Mouse (Mus musculus) left cerebral cortex, adult 11 months (tissue): ENCODE measurements around the gene Hspg2.

Source experiments
- DNase-seq: peaks from one replicate; pipeline ENCODE4 v3.0.0; 2022; ENCODE audit warnings: low spot score

Gene Hspg2

DNA sequence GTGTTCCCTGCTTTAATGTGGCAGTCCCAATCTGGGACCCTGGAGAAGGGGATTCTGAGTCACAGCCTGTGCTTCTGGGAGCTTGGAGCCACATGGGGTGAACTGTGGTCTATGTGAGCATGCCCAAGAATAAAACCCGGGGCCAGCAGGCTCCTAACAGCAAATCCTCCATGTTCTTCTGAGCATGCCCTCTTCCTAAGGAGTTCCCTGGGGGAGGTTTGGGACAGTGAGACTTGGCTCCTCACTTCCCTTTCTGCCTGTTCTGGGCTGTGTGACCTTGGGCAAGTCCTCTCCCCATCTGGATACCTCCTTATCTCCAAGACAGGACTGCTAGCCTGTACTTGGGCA, 12.4 kb downstream of the Hspg2 start:
- DNase-seq, result no peak

DNA sequence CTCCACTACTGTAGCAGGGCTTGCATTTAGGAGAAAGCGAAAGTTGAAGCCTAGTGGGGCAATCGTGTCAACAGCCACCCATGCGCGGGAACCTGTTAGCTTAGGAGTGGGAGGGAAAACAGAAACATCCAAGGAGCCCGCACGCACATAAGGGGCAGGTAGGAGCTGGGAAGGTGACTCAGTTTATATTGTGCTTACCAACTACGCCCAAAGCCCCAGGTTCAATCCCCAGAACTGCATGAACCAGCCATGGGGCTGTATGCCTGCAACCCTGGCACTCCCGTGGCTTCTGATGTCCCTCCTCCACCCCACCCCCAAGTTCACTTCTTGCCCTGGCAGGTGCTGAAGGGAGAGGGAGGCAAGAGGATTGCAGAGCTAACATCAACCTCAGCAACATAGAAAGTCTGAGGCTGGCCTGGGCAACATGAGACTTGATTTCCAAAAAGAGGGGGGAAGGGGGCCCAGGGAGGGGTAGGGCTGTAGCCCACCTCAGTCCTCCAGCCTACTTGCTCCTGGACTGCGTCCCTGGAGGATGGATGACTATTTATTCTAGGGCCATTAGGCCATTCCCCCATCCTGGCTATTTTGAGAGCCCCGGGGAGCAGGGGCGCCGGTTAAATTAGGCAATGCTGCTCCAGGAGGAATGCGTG, 12.9 kb downstream of the Hspg2 start:
- no peak for DNase-seq

DNA sequence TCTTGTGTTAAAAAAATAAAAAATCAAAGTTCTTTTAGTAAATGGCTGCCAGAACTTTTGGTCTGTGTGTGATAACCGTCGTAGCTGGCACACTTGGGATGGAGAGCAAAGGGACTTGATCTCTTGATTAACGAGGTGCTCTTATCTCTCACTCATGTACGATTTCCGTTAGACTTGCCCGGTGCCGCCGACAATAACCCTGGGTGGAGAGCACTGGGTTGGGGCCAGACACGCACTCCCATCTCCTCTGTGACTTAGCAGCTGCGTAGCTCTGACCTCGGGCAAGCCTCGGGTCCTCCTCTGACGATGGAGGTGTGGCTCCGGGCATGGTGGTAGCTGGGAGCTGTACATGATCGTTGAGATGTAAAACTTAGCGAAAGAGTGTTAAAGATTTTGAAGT, 15.3 kb downstream of the Hspg2 start:
- DNase-seq, result no peak

DNA sequence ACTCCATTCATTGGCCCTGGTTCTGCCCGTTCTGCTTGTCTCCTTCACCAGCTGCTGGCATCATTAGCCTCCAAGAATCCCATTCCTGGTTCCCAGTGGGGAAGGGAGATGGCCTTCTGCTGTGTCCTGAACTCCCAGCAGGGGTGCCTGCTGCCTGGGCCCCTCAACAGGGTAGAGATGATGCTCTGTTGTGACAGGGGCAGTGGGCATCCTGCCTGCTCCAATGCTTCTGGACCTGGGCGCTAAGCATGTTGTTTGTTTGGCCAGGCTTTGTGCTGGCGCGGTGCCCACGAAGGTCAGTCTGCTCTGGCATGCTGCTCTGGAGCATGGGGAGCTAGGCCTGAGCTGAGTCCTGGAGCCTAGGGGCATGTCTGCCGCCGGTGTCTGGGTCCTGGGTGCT, 16.0 kb downstream of the Hspg2 start:
- DNase-seq, result no peak

DNA sequence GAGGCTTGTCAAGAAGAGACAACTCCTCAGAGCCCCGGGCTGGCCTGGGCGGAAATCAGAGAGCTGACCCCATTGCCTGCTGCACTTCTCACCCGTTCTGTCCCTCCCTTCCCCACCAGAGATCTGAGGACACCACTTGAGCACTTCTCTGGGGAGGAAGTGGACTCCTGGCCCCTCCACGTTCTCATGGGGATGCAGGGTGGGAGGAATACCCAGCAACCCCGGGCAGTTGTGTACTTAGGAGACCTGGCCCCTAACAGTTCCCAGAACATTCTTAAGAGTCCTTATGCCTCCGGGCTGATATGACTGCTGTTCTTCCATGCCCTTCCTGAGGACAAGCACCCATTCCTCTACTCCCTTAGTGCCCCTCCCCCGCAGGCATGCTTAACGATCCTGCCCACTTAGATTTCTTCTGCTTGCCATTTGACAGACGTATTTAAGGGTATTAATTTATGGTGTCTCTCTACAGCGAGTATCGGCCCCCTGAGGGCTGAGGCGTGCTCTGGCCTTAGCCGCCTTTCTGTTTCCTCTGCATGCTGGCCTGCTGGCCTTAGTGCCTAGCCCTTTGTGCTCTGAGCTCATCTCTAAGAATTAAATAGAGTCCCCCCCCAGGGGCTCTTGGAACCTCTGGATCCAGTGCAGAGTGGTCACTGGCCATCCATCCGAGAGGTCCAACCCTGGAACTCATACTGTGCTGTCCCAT, 16.8 kb downstream of the Hspg2 start:
- no peak for DNase-seq

DNA sequence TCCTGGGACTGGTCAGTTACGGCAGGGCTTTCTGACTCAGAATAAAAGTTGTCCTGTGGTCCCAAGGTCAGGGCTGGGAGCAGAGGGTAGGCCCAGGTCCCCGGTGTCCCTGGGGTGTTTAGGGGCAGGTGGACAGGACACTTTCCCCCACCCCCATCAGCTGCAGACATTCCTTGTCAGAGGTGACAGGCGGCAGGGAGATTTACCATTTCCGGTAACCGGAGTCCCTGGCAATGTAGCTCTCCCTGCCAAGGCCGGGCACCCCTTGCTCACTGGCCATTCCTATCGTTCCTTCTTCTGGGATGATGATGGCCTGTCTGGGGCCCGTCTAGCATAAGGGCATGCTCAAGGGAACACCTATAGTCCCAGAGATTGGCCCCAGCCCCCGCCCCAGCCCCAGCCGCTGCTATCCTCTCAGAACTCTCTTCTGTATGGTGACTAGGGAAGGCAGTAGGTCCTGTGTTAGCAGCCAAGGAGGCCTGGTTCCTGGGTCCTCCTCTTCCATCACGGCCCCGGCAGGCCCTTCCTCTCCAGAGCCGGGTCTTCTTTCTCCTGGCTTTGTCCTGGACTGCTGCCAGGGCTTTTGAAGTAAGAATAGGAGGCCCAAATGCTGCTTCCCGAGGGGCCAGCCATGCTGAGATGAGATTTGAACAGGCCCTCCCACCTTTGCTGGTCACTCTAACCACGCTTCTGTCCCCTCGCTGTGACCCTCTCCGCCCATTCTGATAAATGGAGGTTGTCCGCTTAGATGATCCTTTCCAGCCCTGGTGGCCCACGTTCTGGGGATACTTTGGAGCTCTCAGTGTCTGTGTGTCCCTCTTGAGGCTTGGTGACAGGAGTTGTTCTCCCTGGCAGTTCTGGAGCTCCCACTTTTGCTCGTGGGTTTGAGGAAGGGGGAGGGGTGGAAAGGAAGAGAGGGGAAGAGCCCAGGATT, 17.8 kb downstream of the Hspg2 start:
- DNase-seq, result no peak

DNA sequence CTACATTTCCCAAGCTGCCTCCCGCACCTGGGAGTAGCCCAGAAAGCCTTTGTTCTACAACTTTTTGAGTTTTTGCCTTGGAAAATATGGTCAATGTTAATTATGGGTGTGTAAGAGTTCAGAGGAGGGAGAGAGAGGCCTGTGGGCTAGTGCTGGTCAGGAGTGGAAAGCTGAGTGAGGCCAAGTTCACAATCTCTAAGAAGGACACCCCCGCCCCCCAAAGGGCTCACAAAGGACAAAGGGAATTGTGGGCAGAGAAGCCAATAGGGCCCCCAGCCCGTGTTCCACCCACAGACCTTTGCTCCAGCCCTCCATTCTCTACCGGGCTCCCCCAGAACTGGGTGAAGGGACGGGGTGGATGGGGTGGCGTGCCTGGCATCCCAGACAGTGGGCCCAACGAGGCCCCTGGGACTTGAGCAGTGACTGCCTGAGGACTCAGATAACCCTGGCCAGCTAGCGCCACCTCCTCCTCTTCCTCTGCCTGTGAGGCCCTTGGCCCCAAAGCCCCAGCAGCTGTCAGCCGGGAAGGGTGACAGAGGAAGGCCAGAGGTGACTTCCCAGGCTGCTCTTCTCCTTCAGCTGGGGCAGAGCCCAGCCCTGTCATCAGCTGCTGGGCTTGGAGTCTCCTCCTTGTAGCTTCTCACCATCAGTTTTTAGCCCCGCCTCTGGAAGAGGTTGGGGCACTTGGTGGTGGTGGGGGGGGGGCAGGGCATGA, 18.9 kb downstream of the Hspg2 start:
- no peak for DNase-seq

DNA sequence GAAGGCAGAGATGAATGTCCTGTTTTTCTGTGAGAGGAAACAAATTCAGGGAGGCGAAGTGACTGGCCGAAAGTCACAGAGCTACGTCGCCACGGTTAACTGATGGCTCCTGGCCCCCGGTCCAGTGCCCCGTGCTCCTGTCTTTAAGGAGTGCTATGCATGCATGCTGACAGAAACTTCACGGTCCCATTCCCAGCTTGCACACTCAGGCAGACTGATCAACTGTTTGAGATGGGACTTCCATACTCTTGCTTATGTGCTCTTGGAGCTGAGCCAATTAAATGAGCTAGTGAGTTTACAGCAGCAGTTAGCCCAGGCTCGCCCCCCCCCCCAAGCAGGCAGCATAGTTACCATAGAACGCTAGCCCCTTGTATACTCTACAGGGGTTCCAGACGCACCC, 19.5 kb downstream of the Hspg2 start:
- DNase-seq, result no peak

DNA sequence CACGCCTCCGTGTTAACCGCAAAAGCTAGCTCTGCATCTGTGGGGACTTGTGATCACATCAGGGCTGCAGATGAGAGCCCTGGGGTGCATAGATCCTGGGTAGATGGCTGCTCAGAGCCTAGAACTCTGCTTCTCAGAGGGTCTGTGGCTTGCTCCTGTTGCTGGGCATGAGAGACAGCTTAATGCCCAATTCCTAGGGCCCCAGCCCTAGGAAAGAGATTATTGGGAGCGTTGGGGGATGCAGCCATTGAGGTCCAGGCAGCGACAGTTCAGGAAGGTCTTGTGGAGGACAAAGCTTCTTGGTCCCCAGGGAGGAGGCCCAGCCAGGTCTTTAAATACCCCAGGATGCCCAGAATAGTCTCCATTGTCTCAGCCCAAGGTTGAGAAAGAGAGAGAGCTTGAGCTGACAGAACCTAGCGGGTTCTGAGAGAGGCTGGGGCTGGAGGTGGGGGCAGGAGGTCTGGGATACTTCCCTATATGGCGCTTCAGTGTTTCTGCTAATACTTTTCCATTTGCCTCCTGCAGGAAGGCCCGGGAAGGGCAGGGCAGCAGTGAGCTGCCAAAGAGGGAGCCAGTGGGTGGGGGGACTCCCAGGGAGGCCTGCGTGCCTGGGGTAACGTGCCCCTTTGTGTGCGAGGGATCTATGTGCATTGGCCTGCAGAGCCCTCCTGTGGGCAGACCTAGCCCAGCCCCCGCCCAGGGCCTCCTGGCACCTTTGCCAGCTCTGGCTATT, 20.2 kb downstream of the Hspg2 start:
- DNase-seq, result no peak

DNA sequence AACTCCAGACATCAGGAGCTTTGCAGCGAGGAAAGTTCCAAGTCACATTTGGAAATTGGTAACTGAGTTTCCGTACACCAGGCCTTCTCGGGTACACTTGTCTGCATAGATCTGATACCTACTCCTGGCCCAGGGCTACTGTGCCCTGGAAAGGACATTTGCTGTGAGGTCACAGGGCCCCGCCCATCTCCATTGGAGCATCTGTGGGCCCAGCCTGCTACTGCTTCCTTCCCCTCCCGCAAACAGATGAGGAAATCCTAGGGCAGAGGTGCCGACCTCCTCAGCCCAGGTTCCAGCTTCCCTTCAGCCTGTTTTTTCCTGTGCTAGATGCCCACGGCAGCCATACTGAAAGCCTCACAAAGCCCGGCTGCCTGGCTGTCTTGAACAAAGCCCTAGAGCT, 21.4 kb downstream of the Hspg2 start:
- no peak for DNase-seq

DNA sequence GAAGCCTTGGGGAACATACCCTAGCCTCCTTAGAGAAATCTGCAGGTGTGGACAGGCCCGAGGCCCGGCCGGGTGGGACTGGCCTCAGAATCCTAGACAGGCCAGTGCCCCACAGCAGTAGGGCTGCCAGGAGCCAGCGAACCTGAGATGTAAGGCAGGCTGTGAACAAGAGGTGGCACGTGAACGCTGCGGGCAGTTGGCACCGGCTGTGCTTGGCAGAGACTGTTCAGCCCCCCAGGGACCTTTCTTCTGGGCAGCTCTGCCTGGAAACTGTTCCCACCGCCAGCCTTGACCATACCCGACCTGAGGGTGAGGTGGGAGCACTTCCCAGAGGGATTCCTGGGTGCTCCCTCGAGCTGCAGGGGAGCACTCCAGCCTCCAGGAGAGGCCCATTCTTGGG, 24.0 kb downstream of the Hspg2 start:
- no peak for DNase-seq

DNA sequence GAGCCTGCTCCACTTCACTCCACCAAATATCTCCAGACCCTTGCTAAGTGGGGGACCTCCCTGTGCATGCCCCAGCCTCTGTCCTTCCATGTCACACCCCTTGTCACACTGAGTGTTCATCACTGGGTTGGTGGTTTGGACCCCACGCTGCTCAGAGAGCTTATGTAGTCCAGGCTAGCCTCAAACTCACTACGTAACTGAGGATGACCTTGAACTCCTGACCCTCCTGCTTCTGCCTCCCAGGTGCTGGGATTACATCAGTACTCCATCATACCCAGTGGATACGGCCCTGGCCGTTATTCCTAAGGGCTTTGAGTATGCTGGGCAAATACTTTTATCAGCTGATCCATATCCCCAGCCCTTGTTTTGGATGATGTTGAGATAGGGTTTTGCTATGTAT, 24.6 kb downstream of the Hspg2 start:
- DNase-seq, result no peak

DNA sequence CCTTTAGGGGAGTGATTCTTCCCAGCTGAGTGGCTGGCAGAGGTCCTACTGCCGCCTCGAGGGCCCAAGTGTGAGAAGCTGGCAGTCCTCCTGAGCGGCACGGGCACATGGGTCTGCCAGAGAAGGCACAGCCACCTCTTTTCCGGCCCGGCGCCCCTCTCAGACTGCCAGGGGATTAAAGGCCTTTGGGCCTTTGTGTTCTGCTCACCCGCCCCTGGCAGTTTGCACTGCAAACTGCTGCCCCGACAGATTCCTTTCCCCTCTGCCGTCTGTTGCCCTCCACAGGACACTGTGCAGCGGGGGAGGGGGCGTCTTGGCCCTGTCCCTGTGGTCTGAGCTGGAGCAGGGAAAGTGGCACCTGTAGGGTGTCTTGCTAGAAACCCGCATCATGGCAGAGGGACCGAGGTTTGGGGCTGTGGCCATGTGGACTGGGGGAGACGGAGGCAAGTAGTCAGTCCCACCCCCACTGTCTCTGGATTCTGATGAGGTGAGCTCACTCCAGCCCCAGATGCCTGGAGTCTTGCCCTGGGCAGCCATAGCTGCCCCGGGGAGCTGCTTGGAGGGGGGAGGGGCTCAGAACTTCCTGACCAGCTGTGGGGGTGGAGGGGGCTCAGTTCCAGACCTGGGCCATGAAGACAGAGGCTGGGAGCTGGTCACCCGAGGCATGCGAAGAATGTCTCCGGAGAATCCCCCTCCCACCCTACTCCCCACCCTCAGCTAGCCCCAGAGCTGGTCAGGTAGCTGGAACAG, 26.4 kb downstream of the Hspg2 start:
- DNase-seq, result no peak

DNA sequence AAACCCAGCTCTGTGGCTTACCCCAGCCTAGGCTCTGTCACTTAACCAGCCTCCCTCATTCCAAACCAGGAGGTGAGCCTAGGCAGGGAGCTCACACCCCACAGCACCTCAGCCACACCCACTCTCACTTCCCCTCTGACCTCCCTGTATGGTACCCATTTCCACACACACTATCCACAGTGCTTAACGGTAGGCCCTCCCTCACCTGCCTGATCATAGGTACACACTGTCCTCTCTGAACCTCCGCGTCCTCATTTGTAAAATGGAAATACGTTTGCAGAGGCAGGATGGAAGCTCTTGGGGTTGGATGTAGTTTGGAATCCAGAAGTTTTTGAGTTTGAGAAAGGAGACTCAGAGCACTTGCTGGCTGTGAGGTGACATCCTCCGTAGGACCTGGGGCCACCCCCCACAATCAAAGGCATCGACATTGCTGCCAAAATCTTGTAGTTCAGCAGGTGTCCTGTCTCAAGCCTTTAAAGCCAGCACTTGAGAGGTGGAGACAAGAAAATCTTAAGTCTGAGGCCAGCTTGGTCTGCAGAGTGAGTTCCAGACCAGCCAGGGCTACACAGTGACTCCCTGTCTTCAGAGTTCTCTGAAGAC, 27.0 kb downstream of the Hspg2 start:
- DNase-seq, result no peak

DNA sequence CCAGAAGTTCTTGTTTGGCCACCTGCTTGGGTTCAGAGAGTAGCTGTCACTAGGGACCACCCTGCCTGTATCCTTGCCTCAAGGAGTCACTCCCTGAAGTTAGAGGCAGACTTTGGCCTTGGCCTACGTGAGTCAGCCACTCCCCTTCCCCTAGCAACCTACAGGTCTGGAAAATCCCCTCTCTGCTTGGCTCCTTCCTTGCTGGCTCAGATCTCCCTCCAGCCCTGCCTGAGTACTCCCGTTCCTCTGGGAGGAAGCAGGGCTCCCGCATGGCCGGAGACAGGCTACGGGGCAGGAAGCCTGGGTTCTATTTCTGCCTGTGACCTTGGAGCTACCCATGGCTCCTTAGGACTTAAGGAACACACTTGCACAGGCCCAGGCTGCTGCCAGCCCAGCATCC, 28.8 kb downstream of the Hspg2 start:
- no peak for DNase-seq

DNA sequence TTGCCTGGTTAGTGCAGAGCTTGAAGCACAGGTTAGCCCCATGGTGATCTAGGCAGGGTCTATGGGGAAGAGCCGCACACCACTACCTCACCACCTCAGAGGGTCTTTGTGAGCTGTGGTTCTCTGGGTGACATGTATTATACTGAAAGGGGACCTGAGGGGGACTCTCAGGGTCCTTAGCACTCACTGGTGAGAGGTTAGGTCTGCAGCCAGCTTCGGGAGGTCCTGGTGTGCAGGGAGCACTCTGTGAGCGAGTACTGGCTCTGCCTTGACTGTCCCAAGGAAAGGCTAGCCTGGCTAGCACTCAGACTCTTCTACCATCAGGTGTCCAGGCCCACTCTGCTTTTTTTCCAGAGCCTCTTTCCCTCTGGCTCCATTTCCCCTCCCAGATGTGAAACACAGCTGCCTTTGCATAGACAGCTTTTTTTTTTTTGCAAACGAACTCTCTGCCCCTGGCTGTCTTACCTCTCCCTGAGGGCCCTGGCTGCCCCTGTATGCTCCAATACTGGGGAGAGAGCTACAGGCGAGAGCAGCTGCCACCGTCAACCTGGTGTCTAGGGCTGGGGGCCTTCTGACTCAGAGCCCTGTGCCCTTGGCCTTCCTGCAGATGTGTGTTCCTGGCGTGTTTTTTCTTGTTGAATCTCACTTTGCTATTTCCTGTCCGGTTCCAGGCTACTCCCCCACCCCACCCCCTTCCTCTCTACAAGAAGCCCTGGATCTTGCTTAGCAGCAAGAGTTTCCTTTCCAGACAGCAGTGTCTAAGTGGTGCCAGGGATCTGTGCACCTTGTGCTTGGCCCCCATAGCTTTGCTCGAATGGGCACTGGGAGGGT, 29.5 kb downstream of the Hspg2 start:
- no peak for DNase-seq

DNA sequence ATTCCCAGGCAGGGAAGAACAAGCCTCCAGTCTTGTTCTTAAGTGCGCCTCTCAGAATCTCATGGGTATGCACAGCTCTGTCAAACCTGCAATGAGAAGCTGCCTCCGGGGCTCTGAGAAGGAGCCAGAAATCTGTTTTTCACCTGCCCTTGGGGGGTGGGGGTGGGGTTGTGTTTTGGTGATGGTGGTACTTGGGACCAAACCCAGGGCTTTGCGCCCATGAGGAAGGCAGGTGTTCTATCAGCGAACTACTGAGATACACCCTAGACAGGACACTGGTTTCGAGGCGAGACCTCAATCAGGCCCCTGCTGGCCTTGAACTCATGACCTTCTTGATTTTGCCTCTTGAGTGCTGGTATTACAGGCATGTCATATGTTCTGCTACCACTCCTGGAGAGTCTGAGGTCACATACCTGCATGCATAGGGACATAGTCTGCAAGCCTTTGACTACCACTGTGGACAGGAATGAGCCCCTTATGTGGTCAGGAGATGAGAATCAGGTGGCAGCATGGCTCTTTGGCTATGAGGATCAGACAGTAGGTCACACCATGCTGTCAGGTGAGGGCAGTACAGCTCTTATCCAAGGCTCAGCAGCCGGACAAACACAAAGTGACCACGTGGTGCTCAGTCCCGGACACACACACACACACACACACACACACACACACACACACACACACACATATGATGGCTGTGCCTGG, 30.5 kb downstream of the Hspg2 start:
- DNase-seq, result no peak

DNA sequence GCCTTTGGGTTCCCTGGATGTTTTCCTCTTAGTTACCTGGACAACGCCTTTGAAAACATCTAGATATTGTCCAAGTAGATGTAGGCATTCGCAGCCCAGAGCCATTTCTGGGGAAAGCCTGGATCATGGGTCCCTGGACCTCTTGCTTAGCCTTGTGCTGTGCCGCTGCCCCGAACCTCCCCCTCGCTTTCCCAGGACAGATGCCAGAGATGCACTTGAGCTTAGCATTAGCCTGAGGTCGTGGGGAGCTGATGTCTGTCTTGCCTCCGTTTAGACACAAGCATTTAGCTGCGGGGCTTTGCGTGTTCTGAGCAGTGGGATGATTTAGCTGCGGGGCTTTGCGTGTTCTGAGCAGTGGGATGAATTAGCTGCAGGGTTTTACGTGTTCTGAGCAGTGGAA, 31.6 kb downstream of the Hspg2 start:
- DNase-seq, result no peak

DNA sequence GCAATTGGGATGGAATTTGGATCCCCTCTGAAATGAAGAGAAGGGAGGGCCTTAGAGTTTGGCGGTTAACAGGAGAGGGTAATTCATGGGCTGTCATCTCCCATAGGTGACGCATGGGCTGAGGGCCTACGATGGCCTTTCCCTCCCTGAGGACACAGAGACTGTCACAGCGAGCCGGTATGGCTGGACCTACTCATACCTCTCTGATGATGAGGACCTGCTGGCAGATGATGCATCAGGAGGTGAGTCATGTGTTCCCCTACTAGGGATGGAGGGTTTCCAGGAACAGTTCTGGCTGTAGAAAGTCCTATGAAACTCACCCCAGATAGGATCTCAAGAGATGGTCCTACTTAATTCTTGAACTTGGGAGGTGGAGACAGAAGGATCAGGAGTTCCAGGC, 32.4 kb downstream of the Hspg2 start:
- no peak for DNase-seq
